Mouse (Mus musculus) erythroblast, embryonic 14.5 days (primary cell): ENCODE measurements around the gene Cep128.

ENCODE experiments used
- GATA1 ChIP-seq: IDR thresholded peaks from 2 replicates; pipeline ENCODE4 v1.6.1; 2012; ENCODE audit warnings: low read length, inconsistent platforms, mixed read lengths
- TAL1 ChIP-seq: IDR thresholded peaks from 3 replicates; pipeline ENCODE4 v1.6.1; 2012; ENCODE audit warnings: low read length, inconsistent platforms, mixed read lengths

DNA sequence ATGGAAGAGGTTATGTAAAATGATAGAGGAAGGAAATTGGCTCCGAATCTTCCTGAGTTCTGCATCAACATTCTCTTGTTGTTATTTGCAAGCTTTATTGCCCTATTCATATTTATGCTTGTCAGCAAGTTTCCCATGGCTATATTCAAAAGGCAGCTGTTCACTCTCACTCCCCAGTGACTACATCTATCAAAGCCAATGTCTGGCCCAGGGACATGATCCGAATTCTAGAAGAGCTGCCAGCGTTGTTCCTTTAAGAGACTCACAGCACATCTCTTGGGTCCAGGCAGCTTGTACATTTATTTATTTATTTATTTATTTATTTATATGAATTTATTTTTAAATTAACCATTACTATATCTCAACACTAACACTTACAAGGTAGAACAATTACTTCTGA is 235.1 kb downstream of the Cep128 start:
- no peak for TF ChIP-seq TAL1
- no peak for TF ChIP-seq GATA1
